Mouse (Mus musculus) hindbrain, embryonic 16.5 days (tissue): ENCODE measurements around the gene Pcolce. TPM values are rescaled to one million over a fixed set of nuclear protein-coding genes. Genes with fewer than 3 reads are reported as not detected.

ENCODE experiments used
- ATAC-seq: fragments of 200-750 bp; cut with Nextera tagmentation; 2 replicates; pipeline ENCODE4 v1.8.0; 2017; ENCODE audit warnings: moderate TSS enrichment, moderate library complexity
- H3K27ac ChIP-seq: fragments of 300-500 bp; sonication (generic); 2 replicates; pipeline ENCODE4 v1.5.1; 2014; ENCODE audit warnings: low read depth, mild to moderate bottlenecking, control low read depth, low read length, moderate library complexity
- H3K27me3 ChIP-seq: fragments of 300-500 bp; sonication (generic); replicated peaks from 2 replicates; pipeline ENCODE4 v1.6.1; 2014; ENCODE audit warnings: low read length; ENCODE audit not compliant: control insufficient read depth, insufficient read depth
- H3K36me3 ChIP-seq: fragments of 300-500 bp; sonication (generic); 2 replicates; pipeline ENCODE4 v1.6.1; 2014; ENCODE audit warnings: mild to moderate bottlenecking, low read length, moderate library complexity, mixed read lengths; ENCODE audit not compliant: control insufficient read depth, insufficient read depth
- H3K4me1 ChIP-seq: fragments of 300-500 bp; sonication (generic); 2 replicates; pipeline ENCODE4 v1.6.1; 2014; ENCODE audit warnings: low read depth, low read length; ENCODE audit not compliant: control insufficient read depth, insufficient read depth
- H3K4me2 ChIP-seq: fragments of 300-500 bp; sonication (generic); 2 replicates; pipeline ENCODE4 v1.6.1; 2014; ENCODE audit warnings: mild to moderate bottlenecking, low read length, control low read depth, moderate library complexity
- H3K4me3 ChIP-seq: fragments of 300-500 bp; sonication (generic); 2 replicates; pipeline ENCODE4 v1.5.1; 2014; ENCODE audit warnings: mild to moderate bottlenecking, low read length, control low read depth, moderate library complexity
- H3K9ac ChIP-seq: fragments of 300-500 bp; sonication (generic); 2 replicates; pipeline ENCODE4 v1.6.1; 2014; ENCODE audit warnings: low read depth, mild to moderate bottlenecking, control low read depth, low read length, moderate library complexity
- H3K9me3 ChIP-seq: fragments of 300-500 bp; sonication (generic); 2 replicates; pipeline ENCODE4 v1.6.1; 2014; ENCODE audit warnings: mild to moderate bottlenecking, low read length, moderate library complexity; ENCODE audit not compliant: control insufficient read depth
- WGBS: fragments of 180-500 bp; shearing (Covaris S2); extraction: QIAGEN DNeasy Blood & Tissue Kit; methylation state at CpG from one replicate; pipeline ENCODE4 v1.1.7; 2014; 5-methylcytosine and 5-hydroxymethylcytosine counted together
- polyA plus RNA-seq: library from polyadenylated mRNA; unstranded; fragments of >200 nt; fragmentation: Nextera tagmentation; extraction: Ambion mirVana; gene quantifications from 2 replicates; pipeline ENCODE4 v1.2.1, GENCODE M21; 2015

The Pcolce gene
- polyA plus RNA-seq, 1 experiment from 2014 or later, result 23.3 TPM

GRCm38 (mm10) chr5:137647827-137648601, 34.4 kb upstream of the Pcolce start:
- Histone ChIP-seq H3K27me3 (peaks cover 15% of the 10 kb centered on the region), H3K4me2 (no peak overlapping the region), H3K36me3 (peaks cover 4% of the 10 kb centered on the region), H3K4me3 (no peak overlapping the region), H3K4me1 (peaks cover 12% of the 10 kb centered on the region), H3K9ac (no peak overlapping the region), H3K27ac (0 out of 2 replicates have a peak overlapping the region, but pooled peaks have one; percentile 1), H3K9me3 (no peaks in the 10 kb centered on the region)
- ATAC-seq, result peak; percentile 76
- 70% methylated on average over 9 of the region's 9 CpGs for WGBS

- WGBS, result 15% methylated on average over 11 of the region's 11 CpGs
- Histone ChIP-seq H3K4me1 (peaks cover 12% of the 10 kb centered on the region), H3K36me3 (peaks cover 5% of the 10 kb centered on the region), H3K9me3 (no peaks in the 10 kb centered on the region), H3K4me3 (peak within 1 kb of the TSS; percentile 26), H3K9ac (peak within 1 kb of the TSS; percentile 48), H3K27ac (no peak within 1 kb of the TSS), H3K4me2 (peak within 1 kb of the TSS; percentile 47), H3K27me3 (peaks cover 15% of the 10 kb centered on the region)
- ATAC-seq, result no peak
Measured at GRCm38 (mm10) chr5:137645652-137646091, 32.1 kb upstream of the Pcolce start, which contains the start of gene Irs3. Gene Irs3 (minus strand): TSS chr5:137645714.

GRCm38 (mm10) chr5:137645091-137645651, 31.6 kb upstream of the Pcolce start:
- no peak for ATAC-seq
- Histone ChIP-seq H3K27me3 (peaks cover 15% of the 10 kb centered on the region), H3K4me1 (peaks cover 11% of the 10 kb centered on the region), H3K36me3 (peaks cover 9% of the 10 kb centered on the region), H3K9ac (peak overlapping the region; percentile 48), H3K4me3 (peak overlapping the region; percentile 26), H3K9me3 (no peaks in the 10 kb centered on the region), H3K27ac (no peak overlapping the region), H3K4me2 (peak overlapping the region; percentile 47)
- WGBS, result 4% methylated on average over 44 of the region's 44 CpGs

DNA sequence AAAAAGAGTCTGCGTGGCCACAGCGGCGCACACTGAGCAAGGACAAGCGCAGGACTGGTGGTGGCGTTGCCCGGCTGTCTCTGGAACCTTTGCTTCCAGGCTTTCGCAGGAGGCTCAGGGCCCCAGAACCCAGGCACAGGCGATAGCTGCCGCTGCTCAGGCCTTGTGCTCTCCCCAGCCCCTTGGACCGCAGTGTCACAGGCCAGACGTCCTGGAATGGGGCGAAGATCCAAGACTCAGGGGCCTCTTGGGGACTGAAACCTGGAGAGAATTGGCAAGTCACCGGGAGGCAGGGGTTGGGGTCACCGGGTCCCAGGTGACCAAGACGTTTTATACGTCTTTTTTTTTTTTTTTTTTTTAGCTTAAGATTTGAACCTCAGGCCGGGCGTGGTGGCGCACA, 30.9 kb upstream of the Pcolce start:
- Histone ChIP-seq H3K4me1 (peaks cover 6% of the 10 kb centered on the region), H3K36me3 (peaks cover 11% of the 10 kb centered on the region), H3K9ac (no peak overlapping the region), H3K9me3 (no peaks in the 10 kb centered on the region), H3K4me2 (no peak overlapping the region), H3K27me3 (peaks cover 15% of the 10 kb centered on the region), H3K27ac (no peak overlapping the region), H3K4me3 (no peak overlapping the region)
- no peak for ATAC-seq
- 38% methylated on average over 19 of the region's 19 CpGs for WGBS

- peaks cover 15% of the 10 kb centered on the region for H3K27me3 ChIP-seq
- H3K9ac ChIP-seq, result no peak overlapping the region
- 0 out of 2 replicates have a peak overlapping the region, but pooled peaks have one; percentile 17 for H3K27ac ChIP-seq
- peaks cover 18% of the 10 kb centered on the region for H3K36me3 ChIP-seq
- no peak overlapping the region for H3K4me2 ChIP-seq
- no peaks in the 10 kb centered on the region for H3K9me3 ChIP-seq
- H3K4me1 ChIP-seq, result peaks cover 6% of the 10 kb centered on the region
- no peak overlapping the region for H3K4me3 ChIP-seq
- 50% methylated on average over 4 of the region's 4 CpGs for WGBS
- ATAC-seq, result no peak
Measured at GRCm38 (mm10) chr5:137642886-137643285, 29.3 kb upstream of the Pcolce start.

DNA sequence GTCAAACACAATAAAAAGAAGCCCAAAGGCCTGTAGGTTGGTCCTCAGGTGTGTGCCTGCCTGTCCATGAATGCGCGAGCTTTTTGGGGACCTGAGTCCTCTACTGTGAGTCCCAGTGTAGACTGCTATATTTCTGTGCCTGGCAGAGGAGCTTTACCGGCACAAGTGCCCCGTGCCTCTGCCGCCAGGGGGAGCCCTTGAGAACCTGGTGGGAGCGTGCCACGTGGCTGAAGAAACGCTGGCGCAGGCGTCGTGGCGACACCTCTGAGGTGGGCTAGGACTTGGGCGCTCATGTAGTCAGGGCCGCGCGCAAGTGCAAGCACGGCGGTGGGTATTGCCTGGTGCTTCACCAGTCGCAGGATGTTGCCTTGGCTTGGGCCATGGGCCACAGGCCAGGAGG, 27.5 kb upstream of the Pcolce start, which contains the start of gene Sap25:
Gene Sap25, plus strand, starts transcription at position 281 of the 400 bp plus-strand sequence.
- no peak within 1 kb of the TSS for H3K4me3 ChIP-seq
- H3K36me3 ChIP-seq, result peaks cover 25% of the 10 kb centered on the region
- H3K27me3 ChIP-seq, result peaks cover 10% of the 10 kb centered on the region
- no peaks in the 10 kb centered on the region for H3K9me3 ChIP-seq
- H3K27ac ChIP-seq, result no peak within 1 kb of the TSS
- no peak within 1 kb of the TSS for H3K9ac ChIP-seq
- H3K4me1 ChIP-seq, result peaks cover 6% of the 10 kb centered on the region
- WGBS, result 91% methylated on average over 19 of the region's 19 CpGs
- no peak within 1 kb of the TSS for H3K4me2 ChIP-seq
- no peak for ATAC-seq

GRCm38 (mm10) chr5:137639472-137639871, 25.9 kb upstream of the Pcolce start:
- no peak overlapping the region for H3K27ac ChIP-seq
- H3K27me3 ChIP-seq, result no peaks in the 10 kb centered on the region; the same call in 1 of the 2 replicates
- H3K9me3 ChIP-seq, result no peaks in the 10 kb centered on the region
- WGBS, result 93% methylated on average over 7 of the region's 7 CpGs
- no peak for ATAC-seq
- no peak overlapping the region for H3K4me3 ChIP-seq
- H3K4me2 ChIP-seq, result no peak overlapping the region
- no peaks in the 10 kb centered on the region for H3K4me1 ChIP-seq
- no peak overlapping the region for H3K9ac ChIP-seq
- peaks cover 30% of the 10 kb centered on the region for H3K36me3 ChIP-seq

DNA sequence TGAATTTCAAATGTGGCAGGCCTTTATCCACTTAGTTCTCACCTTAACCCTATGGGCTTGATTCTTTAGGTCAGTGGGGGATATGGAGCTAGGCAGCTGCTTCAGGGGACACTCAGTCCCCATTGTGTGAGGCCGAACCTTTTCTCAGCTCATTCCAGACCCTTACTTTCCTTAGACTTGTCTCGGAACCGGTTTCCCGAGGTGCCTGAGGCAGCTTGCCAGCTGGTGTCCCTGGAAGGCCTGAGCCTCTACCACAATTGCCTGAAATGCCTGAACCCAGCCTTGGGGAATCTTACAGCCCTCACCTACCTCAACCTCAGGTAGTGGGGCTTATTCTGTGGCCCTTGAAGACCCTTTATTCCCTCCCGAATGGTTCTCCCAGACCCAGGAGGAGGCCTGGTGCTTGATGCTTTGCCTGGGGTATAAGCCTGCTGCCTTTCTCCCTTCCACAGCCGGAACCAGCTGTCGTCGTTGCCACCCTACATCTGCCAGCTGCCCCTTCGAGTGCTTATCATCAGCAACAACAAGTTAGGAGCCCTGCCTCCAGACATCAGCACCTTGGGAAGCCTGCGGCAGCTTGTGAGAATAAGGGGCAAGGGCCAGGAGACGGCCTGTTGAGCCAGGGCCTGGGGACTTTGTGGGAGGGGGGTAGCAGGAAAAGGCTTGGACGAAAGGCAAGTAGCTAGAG, 20.0 kb upstream of the Pcolce start:
- WGBS, result 67% methylated on average over 12 of the region's 12 CpGs
- Histone ChIP-seq H3K9me3 (no peaks in the 10 kb centered on the region), H3K4me3 (no peak overlapping the region), H3K36me3 (peaks cover 18% of the 10 kb centered on the region), H3K4me1 (peaks cover 25% of the 10 kb centered on the region), H3K27ac (no peak overlapping the region), H3K9ac (no peak overlapping the region), H3K27me3 (no peaks in the 10 kb centered on the region), H3K4me2 (no peak overlapping the region)
- ATAC-seq, result no peak

DNA sequence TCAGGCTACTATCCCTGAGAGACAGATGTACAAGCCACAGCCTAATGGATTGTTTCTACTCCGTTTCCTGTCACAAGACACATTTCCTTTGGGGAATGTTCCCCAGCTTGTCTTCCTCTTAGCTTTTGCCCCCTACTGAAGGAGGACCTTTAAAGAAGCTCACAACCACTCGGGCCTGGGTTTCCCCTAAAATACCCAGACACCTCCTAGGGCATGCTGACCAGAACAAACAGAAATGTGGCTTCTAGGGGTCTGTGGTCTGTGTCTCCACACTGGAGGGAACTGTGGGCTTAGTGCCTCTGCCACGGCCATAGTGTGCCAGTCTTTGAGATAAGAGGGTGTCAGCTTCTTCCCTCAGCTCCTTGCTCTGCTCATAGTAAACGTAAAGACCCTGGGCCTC, 18.0 kb upstream of the Pcolce start:
- H3K9ac ChIP-seq, result no peak overlapping the region
- no peaks in the 10 kb centered on the region for H3K9me3 ChIP-seq
- H3K27me3 ChIP-seq, result no peaks in the 10 kb centered on the region
- H3K27ac ChIP-seq, result peak overlapping the region; percentile 34; the same call in 1 of the 2 replicates
- peaks cover 29% of the 10 kb centered on the region for H3K4me1 ChIP-seq
- no peak for ATAC-seq
- H3K36me3 ChIP-seq, result peaks cover 14% of the 10 kb centered on the region
- peak overlapping the region; percentile 97 for H3K4me2 ChIP-seq
- 67% methylated on average over 4 of the region's 4 CpGs for WGBS
- no peak overlapping the region for H3K4me3 ChIP-seq
